Mouse (Mus musculus) spleen, adult 2 months (tissue): ENCODE results near the gene Degs2.
"Not testable (repeated sequence)": the region's sequence is repeated elsewhere in the genome, so short reads cannot be mapped to it uniquely, and the experiment has no call there.

Experiments
- CTCF ChIP-seq: fragments of 200-500 bp; IDR thresholded peaks from 2 replicates; pipeline ENCODE4 v1.5.1; 2011; ENCODE audit warnings: mild to moderate bottlenecking, inconsistent platforms; ENCODE audit not compliant: insufficient read depth, insufficient read length, insufficient replicate concordance; ENCODE audit errors: extremely low read depth
- POLR2A ChIP-seq: fragments of 200-500 bp; IDR thresholded peaks from 2 replicates; pipeline ENCODE4 v1.6.1; 2011; ENCODE audit warnings: low read depth, low read length, inconsistent platforms

GRCm38 (mm10) chr12:108713972-108714371, 11.9 kb upstream of the Degs2 start:
- TF ChIP-seq POLR2A, CTCF: not testable (repeated sequence)
